Mouse (Mus musculus) liver, adult 2 months (tissue): ENCODE measurements at regions not wholly inside any gene's neighbourhood (a gene's known extent, or its start where the extent isn't known, plus 50 kb on each side); places are given as distances from the start of the nearest gene placed in this dataset.

Source experiments
- CTCF ChIP-seq: fragments of 200-500 bp; IDR thresholded peaks from 2 replicates; pipeline ENCODE4 v1.5.1; 2011; ENCODE audit warnings: low read depth, low read length, control low read depth
- POLR2A ChIP-seq: fragments of 200-500 bp; IDR thresholded peaks from 2 replicates; pipeline ENCODE4 v1.6.1; 2011; ENCODE audit warnings: low read length, control low read depth; ENCODE audit not compliant: insufficient read depth; ENCODE audit errors: extremely low read depth

- TF ChIP-seq POLR2A (no peak), CTCF (no peak)
These were observed 129.6 kb downstream of the Fam124b start for GRCm38 (mm10) chr1:80088651-80089050.
